Mouse (Mus musculus): ENCODE results near the gene Phyhipl. TPM values are rescaled to one million over a fixed set of nuclear protein-coding genes. Genes with fewer than 3 reads are reported as not detected.

Gene Phyhipl
- polyA plus RNA-seq, 1 experiment from 2014 or later = 2.3 TPM

- DNase-seq (ENCODE audit: low spot score) = no peak
- Histone ChIP-seq H3K9me3 (no peaks in the 10 kb centered on the region), H3K4me3 (no peak overlapping the region), H3K36me3 (no peaks in the 10 kb centered on the region), H3K27ac (no peak overlapping the region), H3K27me3 (ENCODE audit: insufficient read depth, poor library complexity, severe bottlenecking) (peaks cover 9% of the 10 kb centered on the region; the same call in 1 of the 2 replicates), H3K4me1 (peaks cover 5% of the 10 kb centered on the region; the same call in 1 of the 2 replicates)
- 81% methylated on average over 9 of the region's 9 CpGs for WGBS
Observed at GRCm38 (mm10) chr10:70514848-70515247, 140.9 kb downstream of the Phyhipl start.

GRCm38 (mm10) chr10:70507880-70508279, 147.9 kb downstream of the Phyhipl start:
- Histone ChIP-seq H3K27ac (no peak overlapping the region), H3K36me3 (no peaks in the 10 kb centered on the region), H3K27me3 (ENCODE audit: insufficient read depth, poor library complexity, severe bottlenecking) (no peaks in the 10 kb centered on the region), H3K4me1 (no peaks in the 10 kb centered on the region; the same call in 1 of the 2 replicates), H3K4me3 (no peak overlapping the region), H3K9me3 (0 out of 2 replicates have a peak, but pooled peaks cover 3% of the 10 kb centered on the region)
- DNase-seq (ENCODE audit: low spot score) = no peak
- WGBS = 88% methylated on average over 3 of the region's 3 CpGs

Other genes with a start within 250 kb of the Phyhipl start
- gene Fam13c, start 215.5 kb downstream of the Phyhipl start, polyA plus RNA-seq (2016; fragmentation: Nextera tagmentation; extraction: Ambion mirVana) = 5.6 and 6.8 TPM in 2 replicates